Mouse (Mus musculus) frontal cortex, postnatal 10 days (tissue): ENCODE measurements around the gene Evi5.
A peak's percentile ranks its signal among the peaks of the same experiment; 100 is the strongest.
"Not testable (repeated sequence)": the region's sequence is repeated elsewhere in the genome, so short reads cannot be mapped to it uniquely, and the experiment has no call there.

Source experiments
- DNase-seq, 2 experiments: peaks; one replicate each; pipeline ENCODE4 v3.0.0; 2022; ENCODE audit warnings: low spot score in 2 of 2, mixed read lengths in 1 of 2

Evi5 gene

DNA sequence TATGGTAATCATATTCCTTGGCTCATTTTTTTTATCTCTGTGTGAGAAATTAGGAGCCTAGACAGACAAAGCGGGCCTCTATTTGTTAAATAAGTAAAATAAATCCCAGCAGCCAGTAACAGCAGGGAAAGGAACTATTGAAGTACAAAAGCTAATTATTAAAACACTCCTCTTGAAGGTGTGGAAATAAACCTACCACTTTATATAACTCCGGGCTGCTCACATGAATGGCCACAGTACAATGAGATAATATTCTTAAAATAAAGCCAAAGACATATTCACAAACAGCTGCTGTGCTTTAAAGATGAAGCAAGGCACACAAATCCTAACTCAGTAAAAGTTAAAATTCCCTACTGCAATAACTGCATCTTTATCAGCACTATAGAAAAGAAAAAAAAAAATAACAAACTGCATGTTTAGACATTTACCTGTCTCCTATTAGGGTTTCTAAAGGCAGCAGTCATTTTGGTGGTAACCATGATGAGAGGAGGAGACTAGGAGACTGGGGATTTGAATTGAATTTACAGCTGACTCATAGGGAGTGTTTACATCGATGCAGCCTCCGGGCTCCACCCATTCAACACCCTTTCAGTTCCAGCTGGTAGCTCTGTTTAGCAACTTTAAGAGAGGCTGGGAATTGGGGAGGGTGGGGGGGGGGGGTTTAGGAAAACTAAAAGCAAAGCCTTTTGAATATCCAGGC lies at the start of gene Evi5:
Gene Evi5, minus strand, starts transcription at position 547 of the 700 bp plus-strand sequence.
- DNase-seq = no peak

DNA sequence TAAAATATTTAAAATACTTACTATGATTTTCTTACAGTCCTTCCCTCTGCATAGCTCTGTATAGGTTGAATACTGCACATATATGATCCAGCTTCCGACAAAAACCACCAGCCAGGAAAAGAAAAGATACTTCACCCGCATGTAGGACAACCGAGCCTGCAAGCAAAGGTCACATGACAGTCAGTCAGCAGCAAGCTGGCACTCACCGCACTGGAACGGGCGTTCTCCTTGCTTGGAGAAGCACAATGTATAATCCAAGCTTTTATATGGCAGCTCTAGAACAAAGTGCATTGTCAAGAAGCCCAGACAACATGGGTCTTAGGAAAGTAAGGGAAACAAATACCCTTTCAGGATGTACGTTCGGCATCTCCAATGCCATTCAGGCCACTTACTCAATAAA lies 49.7 kb upstream of the Evi5 start:
- no peak for DNase-seq

DNA sequence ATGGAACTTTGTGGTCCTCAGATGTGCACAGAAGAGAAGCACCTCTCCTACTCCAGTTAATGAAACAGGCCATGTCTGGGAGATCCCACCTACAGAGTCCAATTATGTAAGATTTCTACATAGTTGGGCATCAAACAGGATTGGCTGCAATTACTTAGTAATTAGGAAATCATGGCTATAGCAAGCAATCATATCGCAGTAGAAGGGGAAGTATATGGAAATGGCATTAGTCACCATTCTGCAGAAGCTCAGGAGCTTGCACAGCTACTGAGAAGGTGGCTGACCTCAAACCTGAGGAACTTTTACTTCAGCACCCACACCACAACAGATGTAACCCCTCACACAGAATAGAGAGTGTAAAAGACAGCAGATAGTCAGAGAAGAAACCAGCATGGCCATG lies 47.9 kb upstream of the Evi5 start:
- no peak for DNase-seq

DNA sequence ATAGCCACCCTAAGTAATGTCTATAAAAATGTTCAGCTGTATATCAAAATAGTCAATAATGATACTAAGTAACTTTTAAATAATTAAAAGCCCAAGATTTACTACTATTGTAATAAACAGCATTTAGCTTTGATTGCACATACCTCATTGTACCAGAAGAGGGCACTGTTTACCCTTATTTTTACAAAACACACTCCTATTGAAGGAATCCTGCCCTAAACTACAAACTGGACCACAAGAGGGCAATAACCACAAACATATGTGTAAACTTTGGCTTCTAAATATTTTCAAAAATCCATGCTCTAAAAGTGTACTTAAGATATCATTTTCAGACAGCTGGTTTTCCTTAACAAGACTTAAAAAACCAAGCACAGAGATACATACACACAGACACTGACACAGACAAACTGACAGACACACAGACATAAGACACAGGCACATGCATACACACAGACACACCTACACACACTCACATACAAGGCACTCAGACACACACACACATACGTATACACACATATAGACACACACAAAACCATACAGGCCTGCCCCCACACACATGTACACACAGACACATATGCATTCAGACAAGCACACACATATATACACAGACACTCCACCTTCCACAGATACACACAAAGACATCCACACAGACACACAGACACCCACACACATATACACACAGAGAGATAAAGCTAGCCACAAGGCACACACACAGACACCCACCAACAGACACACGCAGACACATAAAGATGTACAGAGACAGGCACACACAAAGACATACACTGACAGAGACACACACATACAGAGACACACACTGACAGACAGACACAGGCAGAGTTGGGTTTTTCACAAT lies 46.7 kb upstream of the Evi5 start:
- no peak for DNase-seq

DNA sequence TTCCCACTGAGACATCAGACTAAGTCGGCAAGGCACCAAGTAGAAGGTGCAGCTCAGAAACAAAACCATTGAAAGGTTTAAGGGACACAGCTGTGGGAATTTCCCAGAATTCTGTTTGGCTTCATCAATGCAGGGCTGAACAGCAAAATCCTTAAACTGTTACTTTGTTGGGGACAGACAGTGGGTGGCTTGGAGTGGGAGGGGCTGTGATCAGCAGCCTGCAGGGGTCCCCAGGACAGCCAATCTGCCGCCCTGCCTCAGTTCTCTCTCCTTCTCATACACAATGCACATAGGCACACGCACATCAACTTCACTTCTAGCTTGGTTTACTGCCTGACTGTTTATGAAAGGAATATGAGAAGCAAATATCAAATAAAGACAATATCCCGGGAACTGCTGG lies 40.4 kb upstream of the Evi5 start:
- DNase-seq = no peak

DNA sequence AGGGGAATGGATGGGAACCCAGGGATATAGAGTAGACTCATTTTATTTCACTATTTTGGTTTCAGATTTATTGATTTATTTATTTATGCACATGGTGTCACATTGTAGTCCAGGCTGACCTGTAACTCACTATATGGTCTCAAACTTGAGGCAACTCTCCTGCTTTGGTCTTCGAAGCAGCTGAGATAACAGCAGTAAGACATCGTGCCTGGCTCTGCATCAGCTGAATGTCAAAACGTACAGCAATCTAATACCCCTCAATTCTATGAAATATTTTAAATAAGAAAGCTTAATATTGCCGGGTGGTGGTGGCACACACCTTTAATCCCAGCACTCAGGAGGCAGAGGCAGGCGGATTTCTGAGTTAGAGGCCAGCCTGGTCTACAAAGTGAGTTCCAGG lies 36.1 kb upstream of the Evi5 start:
- no peak for DNase-seq

DNA sequence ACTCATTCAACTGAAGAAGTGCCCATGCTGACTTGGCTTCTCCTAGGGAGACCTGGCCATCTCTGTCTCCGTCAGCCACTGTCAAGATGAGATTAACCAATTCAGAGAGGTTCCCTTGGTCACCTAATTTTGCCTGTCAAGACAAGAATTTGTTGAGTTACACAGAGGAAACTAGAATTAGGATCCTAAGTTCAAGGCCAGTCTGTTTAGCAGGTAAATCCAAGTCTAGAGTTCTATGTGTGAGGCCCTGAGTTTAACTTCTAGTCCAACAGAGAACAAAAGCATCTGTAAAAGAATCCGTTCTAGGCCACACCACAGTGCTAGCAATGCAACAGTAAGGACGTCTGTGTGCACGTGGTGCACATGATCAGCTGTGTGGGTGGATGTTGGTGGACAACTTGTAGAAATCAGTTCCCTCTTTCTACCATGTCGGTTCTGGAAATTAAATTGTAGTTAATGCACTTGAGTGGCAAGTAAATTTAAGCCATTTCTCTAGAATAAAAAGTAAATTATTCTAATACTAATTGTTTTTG lies 35.2 kb upstream of the Evi5 start:
- DNase-seq = no peak

DNA sequence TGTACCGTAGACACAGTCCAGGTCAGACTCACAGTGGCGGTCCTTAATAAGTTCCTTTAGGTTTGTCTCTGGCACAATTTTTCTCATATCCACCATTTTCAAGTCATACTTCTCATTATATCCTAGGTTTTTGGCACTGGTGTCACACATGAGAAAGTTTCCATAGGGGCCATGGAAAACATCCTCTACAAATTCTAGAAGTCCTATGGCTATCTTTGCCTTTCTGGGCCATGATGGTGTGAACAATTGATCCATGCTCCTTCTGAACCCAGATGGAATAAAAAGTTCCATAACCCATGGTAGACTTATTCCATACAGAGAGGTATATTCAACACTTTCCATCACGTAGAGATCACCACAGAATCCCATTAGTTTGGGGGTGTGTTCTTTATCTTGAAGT lies 34.8 kb upstream of the Evi5 start:
- DNase-seq = no peak

DNA sequence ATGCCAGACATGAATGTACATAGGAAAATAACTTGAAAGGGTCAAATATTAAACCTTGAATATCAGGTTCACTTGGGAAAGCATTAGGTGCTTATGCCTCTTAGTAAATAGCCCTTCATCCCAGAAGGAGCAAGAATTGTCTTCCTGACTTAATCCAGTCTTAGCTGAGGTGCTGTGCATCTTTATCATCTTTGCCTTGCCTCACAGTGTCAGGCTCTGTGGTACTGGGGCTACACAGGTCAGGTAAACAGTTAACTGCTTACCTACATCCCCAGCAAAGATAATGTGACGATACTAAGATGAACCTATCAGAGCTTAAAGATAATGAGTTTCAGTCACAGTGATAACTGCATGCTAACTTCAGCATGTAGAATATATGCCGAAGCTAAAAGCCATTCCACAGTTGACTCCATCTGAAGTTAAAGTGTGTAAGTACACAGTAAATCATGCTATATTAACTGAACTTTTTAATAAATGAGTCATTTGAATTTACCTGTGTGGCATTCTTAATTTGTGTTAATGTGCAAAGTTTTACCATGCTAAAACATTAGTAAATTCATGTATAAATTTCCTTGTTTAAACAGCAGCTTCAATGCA lies 33.7 kb upstream of the Evi5 start:
- DNase-seq = no peak

DNA sequence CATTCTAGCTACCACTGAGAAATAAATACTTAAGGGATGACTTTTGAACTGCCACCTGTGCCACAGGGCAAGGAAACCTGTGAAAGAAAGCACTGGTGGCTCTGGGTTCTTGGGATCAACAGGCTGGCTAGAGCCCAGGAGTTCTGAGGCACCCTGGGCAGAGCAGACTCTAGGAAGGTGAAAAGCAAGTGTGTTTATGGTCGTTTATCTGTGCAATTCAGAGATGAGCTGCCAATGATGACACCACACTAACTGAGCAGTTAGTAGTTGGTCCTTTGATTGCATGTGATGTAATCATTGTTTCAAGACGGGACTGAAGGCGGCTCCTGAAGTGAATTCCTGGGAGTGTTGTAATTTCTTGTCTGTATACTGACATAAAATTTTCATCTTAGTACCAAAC lies 29.4 kb upstream of the Evi5 start:
- no peak for DNase-seq

DNA sequence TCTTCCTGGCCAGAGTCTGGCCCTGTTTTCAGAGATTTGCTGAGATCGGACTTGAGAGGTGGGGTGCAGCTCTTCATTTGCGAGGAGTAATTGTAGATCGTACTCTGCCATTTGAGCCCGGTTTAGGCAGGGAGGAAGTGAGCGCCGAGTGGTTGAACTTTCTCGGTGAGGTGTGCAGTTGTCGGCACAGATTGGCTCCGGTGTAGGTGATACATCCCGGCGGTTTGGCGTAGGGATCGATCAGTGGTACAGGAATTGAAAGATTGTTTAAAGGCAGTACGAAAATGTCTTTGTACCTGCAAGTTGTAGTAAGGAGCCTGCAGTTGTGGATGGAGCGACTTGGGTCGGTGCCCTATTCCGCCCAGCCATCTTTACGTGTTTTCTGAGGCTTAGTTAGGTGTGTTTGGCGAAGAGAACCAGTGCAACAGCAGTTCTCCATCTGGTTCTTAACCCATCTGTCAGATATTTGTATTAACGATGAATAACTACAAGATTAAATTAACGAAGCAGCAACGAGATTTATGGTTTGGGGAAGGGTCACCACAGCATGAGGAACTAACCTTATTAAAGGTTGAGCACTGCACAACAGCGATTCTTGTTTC lies 26.2 kb upstream of the Evi5 start:
- DNase-seq = no peak

DNA sequence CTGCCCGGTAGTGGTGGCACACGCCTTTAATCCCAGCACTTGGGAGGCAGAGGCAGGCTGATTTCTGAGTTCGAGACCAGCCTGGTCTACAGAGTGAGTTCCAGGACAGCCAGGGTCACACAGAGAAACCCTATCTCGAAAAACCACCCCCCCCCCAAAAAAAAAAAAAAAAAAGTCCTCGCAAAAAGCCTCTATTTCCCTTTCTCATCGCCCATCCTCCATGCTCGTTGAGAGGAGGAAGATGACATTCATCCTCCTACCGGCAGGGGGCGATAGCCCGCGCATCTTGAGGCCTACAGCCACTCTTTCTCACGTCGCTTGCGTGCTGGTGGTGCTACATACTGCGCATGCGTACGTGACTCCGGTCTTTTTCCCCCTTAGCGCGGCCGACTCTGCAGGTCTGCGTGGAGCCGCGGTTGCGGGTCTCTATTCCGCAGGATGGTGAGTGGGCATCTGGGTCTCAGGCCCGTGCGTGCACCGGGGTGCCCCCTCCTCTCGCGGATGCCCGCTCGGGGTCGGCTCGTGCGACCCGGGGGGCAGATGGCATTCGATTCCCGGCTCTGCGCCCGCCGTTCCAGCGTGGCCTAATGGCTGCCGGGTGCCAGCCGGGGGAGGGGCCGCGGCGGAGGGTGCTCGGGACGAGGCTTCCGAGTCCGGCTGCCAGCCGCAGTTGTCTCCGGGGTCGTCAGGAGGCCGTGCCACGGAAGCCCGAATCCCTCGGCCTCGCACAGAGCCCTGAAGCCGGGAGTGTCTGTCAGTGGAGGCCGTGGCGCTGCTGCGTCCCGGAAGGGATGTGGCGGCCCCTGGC lies 25.5 kb upstream of the Evi5 start, which contains the start of gene Rpl5:
Gene Rpl5, plus strand, starts transcription at position 297 of the 808 bp plus-strand sequence.
- DNase-seq = peak; percentile 94 to 96

DNA sequence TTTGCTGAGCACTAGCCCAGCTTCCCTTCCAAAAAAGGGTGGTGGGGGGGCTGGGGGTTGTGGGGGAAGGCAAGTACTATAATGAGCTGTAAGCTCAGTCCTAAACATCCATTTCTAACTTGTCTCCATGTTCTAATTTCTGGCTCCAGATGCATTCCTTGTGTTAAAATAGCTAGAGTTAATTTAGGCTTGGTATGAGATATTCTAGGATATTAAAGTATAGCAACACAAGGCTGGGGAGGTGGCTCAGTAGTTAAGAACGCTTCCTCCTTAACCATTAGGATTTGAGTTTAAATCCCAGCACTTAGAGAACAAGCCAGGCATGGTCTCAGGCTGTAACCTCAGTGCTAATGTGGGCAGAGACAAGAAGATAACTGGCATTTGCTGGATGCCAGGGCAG lies 21.4 kb upstream of the Evi5 start:
- no peak for DNase-seq

DNA sequence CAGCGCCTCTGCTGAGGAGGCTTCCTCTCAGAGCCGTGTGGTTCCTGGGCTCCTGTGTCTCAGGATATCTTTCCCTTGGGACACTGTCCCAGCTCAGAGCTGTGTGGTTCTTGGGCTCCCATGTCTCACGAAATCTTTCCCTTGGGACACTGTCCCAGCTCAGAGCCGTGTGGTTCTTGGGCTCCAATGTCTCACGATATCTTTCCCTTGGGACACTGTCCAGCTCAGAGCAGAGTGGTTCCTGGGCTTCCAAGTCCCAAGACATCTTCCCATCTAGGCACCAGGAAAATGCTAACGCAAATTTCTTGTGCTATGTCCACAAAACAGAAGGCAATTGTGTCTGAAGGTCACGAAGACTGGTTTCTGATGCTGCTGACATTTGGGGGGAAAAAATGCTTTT lies 19.8 kb upstream of the Evi5 start:
- no peak for DNase-seq

DNA sequence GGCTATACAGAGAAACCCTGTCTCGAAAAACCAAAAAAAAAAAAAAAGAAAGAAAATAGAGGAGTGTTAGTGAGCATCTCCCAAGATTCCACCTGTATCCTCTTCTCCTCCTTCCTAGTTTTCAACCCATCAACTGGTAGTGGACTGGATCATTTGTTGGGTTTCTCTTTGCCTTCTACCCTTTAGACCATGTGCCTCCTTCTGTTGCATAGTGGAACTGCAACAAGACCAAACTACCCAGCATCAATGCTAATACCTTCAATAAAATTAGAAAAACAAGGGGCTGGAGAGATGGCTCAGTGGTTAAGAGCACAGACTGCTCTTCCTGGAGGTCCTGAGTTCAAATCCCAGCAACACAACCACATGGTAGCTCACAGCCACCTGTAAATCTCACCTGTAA lies 16.6 kb upstream of the Evi5 start:
- not testable (repeated sequence) for DNase-seq

DNA sequence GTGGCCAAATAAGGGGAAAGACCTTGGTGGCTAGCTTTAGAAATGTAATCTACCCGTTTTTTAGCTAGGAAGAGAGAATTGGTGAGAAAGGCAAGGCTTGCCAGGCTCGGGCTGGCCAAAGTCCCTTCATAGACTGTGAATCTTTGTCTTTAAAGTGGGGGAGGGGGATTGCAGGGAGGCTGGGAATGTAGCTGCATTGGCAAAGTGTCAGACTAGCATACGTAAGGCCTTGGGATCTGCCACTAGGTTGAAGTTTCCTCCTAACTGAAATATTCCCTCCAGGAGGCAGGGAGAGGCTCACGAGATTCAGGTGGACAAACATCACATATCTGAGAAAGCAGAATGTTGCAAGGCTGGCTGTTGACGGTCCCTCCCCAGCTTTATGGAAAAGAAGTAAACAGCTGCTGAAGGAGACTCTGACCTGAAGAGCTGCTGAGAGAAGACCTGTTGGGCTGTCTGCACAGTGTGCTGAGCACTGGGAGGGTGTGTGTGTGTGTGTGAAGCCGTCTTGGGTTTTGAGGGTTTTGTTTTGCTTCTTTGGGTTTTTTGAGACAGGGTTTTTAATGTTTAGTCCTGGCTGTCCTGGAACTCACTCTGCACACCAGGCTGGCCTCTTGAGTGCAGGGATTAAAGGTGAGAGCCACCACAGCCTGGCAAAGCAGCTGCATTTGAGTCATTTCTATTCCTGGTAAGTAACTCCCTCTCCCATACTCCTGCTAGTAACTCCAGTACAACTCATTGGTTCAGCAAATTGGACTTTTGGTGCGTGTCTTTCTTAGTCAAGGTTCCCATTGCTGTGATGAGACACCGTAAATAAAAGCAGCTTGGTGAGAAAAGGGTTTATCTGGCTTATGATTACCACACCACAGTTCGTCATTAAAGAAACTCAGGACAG lies 15.3 kb upstream of the Evi5 start:
- DNase-seq = no peak

DNA sequence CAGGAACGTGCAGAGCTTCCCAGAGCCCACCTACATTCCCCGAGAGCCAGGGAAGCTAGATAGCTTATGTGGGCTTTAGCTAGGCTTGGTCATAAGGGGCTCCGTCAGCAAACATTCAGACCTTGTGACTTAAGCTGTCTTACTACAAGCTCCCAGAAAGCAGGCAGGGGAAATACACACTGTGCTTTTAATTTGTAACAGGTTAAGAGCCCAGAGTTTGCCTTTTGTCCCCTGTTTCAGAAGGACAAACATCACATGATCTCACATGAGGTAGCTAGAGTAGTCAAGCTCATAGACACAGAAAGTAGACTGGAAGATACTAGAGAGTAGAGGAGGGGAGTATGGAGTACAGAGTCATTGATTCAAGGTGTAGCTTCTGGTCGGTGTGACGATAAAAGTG lies 5.8 kb upstream of the Evi5 start:
- no peak for DNase-seq

DNA sequence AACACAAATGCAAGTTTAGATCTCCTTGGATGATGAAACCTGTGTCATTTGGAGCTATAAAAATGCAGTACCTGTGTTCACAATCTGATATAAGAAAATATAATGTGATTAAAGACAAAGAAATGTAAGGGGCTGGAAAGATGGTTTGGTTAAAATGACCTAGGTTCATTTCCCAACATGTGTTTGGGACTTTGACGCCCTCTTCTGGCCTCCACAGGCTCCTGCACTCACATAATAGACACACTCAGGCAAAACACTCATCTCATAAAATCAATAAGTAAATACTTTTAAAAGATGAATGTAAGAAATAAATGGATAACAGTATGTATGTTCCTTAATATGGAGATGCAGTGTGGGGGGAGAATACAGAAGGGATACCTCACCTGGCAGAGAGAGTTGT lies 2.1 kb upstream of the Evi5 start:
- DNase-seq = no peak

DNA sequence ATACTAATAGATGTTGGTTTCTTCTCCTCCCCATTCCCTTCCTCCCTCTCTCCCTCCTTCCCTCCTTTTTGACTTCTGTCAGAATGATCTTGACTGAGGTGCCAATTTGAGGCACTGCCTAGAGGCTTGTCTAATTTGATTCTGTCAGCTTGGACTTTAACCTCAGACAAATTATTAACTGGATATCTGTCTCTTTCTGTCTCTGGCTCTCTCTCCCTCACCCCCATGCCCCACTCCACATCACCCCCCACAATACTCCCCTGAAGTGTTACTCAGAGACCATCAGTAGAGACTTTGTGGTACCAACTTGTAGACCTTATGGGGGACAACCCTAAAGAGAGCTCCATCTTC lies 329 bp upstream of the Evi5 start:
- no peak for DNase-seq

DNA sequence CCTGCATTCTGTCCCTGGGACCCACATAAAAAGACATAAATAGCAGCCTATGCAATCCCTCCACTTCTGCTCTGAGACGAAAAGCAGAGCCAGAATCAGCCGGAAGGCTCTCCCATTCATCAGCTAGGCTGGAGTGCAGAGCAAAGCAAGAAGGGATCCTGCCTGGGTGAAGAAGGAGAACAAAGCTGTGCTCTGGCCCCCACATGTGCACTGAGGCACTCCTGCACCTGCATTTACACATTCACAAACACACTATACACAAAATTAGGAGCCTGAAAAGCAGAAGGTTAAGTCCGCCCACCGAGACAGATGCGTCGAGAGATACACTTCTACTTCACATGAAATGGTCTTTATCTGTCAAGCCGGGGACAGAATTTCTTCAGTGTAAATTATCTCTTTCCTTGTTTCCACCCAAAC lies 1.0 kb downstream of the Evi5 start:
- peak in 1 of 2 experiments; percentile 15 for DNase-seq
